Mouse (Mus musculus): ENCODE measurements around the gene Ces2c. TPM values are rescaled to one million over a fixed set of nuclear protein-coding genes. Genes with fewer than 3 reads are reported as not detected.

Gene Ces2c
- 229 and 275 TPM in 2 replicates for polyA plus RNA-seq (2012; rRNA removed)

GRCm38 (mm10) chr8:104846831-104847230 lies at the start of gene Ces2c:
Gene Ces2c, plus strand, starts transcription at chr8:104847068.

GRCm38 (mm10) chr8:104831440-104831839 lies 15.4 kb upstream of the Ces2c start, which contains the start of gene Ces2b:
Gene Ces2b, plus strand, starts transcription at chr8:104831572.

Other genes starting within 250 kb of the Ces2c start
- gene Cdh16, start 222.7 kb upstream of the Ces2c start, polyA plus RNA-seq (2012; rRNA removed): not detected in 2 replicates
- gene Rrad, start 215.7 kb upstream of the Ces2c start, polyA plus RNA-seq (2012; rRNA removed): 8.0 and 10.6 TPM in 2 replicates
- gene Ciao2b, start 205.1 kb upstream of the Ces2c start, polyA plus RNA-seq (2012; rRNA removed): 41.4 and 46.3 TPM in 2 replicates
- gene Ces2a, start 113.1 kb upstream of the Ces2c start, polyA plus RNA-seq (2012; rRNA removed): 196 and 272 TPM in 2 replicates
- gene Ces2b, start 15.5 kb upstream of the Ces2c start, polyA plus RNA-seq (2012; rRNA removed): 3.7 and 7.7 TPM in 2 replicates
- gene Ces2e, start 79.2 kb downstream of the Ces2c start, polyA plus RNA-seq (2012; rRNA removed): 130 and 172 TPM in 2 replicates
- gene Ces2f, start 100.3 kb downstream of the Ces2c start, polyA plus RNA-seq (2012; rRNA removed): 0.15 and 0.16 TPM in 2 replicates
- gene Ces2g, start 114.7 kb downstream of the Ces2c start, polyA plus RNA-seq (2012; rRNA removed): 7.1 and 11.1 TPM in 2 replicates
- 0.15 and 0.19 TPM in 2 replicates for gene Ces2h, start 153.8 kb downstream of the Ces2c start, polyA plus RNA-seq (2012; rRNA removed)
- gene Ces3a, start 201.5 kb downstream of the Ces2c start, polyA plus RNA-seq (2012; rRNA removed): not detected in 2 replicates
- gene Ces3b, start 236.7 kb downstream of the Ces2c start, polyA plus RNA-seq (2012; rRNA removed): 0.07 TPM in 1 of 2 replicates, not detected in the other

All from colon, adult 2 months (tissue).